ENCODE assay signal across 25 mouse cellular contexts in the genomic region with DNA sequence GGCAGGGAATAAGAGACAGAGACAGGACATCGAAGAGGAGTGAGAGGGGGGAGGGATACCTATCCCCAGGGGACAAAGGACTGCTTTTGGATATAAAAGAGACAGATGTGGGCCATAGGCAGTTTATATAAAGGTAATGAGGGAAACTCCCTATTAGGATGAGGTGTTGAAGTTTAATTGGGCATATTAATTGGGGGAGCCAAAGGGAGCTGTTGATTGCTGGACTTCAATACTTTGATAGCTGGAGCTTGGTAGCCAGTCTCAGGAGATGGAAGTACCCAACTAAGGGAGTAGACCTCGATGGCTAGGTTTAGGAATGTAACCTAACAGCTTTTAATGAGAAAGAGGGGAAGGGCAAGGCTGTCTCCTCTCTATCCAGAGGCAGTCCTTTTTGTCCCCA. TPM values are rescaled to one million over a fixed set of nuclear protein-coding genes. Genes with fewer than 3 reads are reported as not detected.
DNase-seq lines count a peak whose midpoint lies in the region; ATAC-seq and TF ChIP-seq lines count a peak whose summit lies in the region.
"Had no signal": no experiment of that assay in that cellular context is flagged by ENCODE, and none has a peak within 500 bp of the region (broad histone marks: within the 10 kb centered on the region; RNA-seq: fewer than 3 reads in every experiment).

No protein-coding gene starts in this region.

- no peaks in the 10 kb centered on the region for H3K27me3 ChIP-seq in forebrain, embryonic 10.5 days (ENCODE audit: poor library complexity, severe bottlenecking)
- H3K27me3 ChIP-seq in forebrain, postnatal 0 days (ENCODE audit: insufficient read depth, low read length): no peaks in the 10 kb centered on the region
- no peaks in the 10 kb centered on the region for H3K27me3 ChIP-seq in forebrain, embryonic 12.5 days
- H3K27me3 ChIP-seq in forebrain, embryonic 16.5 days (replicated peaks; ENCODE audit: control insufficient read depth, insufficient read depth, low read length): no peaks in the 10 kb centered on the region
- H3K27me3 ChIP-seq in forebrain, embryonic 14.5 days (replicated peaks; ENCODE audit: control insufficient read depth, insufficient read depth, low read length): no peaks in the 10 kb centered on the region
- H3K27me3 ChIP-seq: CH12.LX; embryonic facial prominence, embryonic 13.5 days; embryonic facial prominence, embryonic 15.5 days; Patski had no signal

- no peak for ATAC-seq in forebrain, postnatal 0 days
- peak; percentile 54; the same call in 1 of the 2 replicates for ATAC-seq in forebrain, embryonic 12.5 days (ENCODE audit: low FRiP score)
- ATAC-seq in forebrain, embryonic 16.5 days: no peak
- ATAC-seq in forebrain, embryonic 14.5 days: no peak
- ATAC-seq: activated CD4-positive, CD25-positive, alpha-beta regulatory T cell, adult 4 months; CD4-positive, CD25-positive, alpha-beta regulatory T cell, adult 4 months; Patski had no signal

- H3K4me1 ChIP-seq in forebrain, embryonic 10.5 days: peaks cover 50% of the 10 kb centered on the region
- no peaks in the 10 kb centered on the region for H3K4me1 ChIP-seq in forebrain, postnatal 0 days (ENCODE audit: insufficient read depth)
- peaks cover 22% of the 10 kb centered on the region for H3K4me1 ChIP-seq in forebrain, embryonic 12.5 days
- H3K4me1 ChIP-seq in forebrain, embryonic 16.5 days (replicated peaks; ENCODE audit: control insufficient read depth, insufficient read depth, low read length): peaks cover 12% of the 10 kb centered on the region
- 0 out of 2 replicates have a peak, but pooled peaks cover 13% of the 10 kb centered on the region for H3K4me1 ChIP-seq in forebrain, embryonic 14.5 days (ENCODE audit: control insufficient read depth, insufficient read depth, low read length)
- H3K4me1 ChIP-seq: embryonic facial prominence, embryonic 15.5 days had no signal

- H3K4me3 ChIP-seq in forebrain, embryonic 10.5 days: no peak overlapping the region
- no peak overlapping the region for H3K4me3 ChIP-seq in forebrain, postnatal 0 days (ENCODE audit: low read depth, low read length)
- H3K4me3 ChIP-seq in forebrain, embryonic 12.5 days (replicated peaks): no peak overlapping the region
- H3K4me3 ChIP-seq in forebrain, embryonic 16.5 days (replicated peaks; ENCODE audit: low read length): no peak overlapping the region
- H3K4me3 ChIP-seq in forebrain, embryonic 14.5 days (ENCODE audit: low read depth, low read length): no peak overlapping the region
- H3K4me3 ChIP-seq: embryonic facial prominence, embryonic 13.5 days; embryonic facial prominence, embryonic 15.5 days; erythroblast, embryonic 14.5 days had no signal

- DNase-seq in forebrain, embryonic 10.5 days (ENCODE audit: extremely low spot score, low spot score): no peak
- DNase-seq in forebrain, postnatal 0 days: no peak
- DNase-seq in forebrain, embryonic 14.5 days (ENCODE audit: low spot score): peak; percentile 27
- DNase-seq in right cerebral cortex, postnatal 4 days: no peak
- DNase-seq: adrenal gland, adult 8-10 months; adrenal gland, postnatal 14 days; adrenal gland, postnatal 36 days; B cell, adult 2 months; cerebellum, adult 11 months; cerebellum, adult 18-20 months; cerebellum, adult 8-10 months; cerebellum, adult 9-11 months; cerebellum, postnatal 14 days; cerebellum, postnatal 36 days; embryo, embryonic 11 days had no signal

- no peak overlapping the region for H3K4me2 ChIP-seq in forebrain, postnatal 0 days (ENCODE audit: low read depth)
- H3K4me2 ChIP-seq in forebrain, embryonic 12.5 days: no peak overlapping the region
- H3K4me2 ChIP-seq in forebrain, embryonic 16.5 days (ENCODE audit: low read length): no peak overlapping the region
- H3K4me2 ChIP-seq in forebrain, embryonic 14.5 days (ENCODE audit: low read length): no peak overlapping the region
- H3K4me2 ChIP-seq: embryonic facial prominence, embryonic 13.5 days; embryonic facial prominence, embryonic 15.5 days had no signal

- TF ChIP-seq CTCF in forebrain, postnatal 0 days (IDR thresholded peaks at IDR 0.05; ENCODE audit: low read depth): no peak

- no peaks in the 10 kb centered on the region for H3K9me3 ChIP-seq in forebrain, embryonic 10.5 days
- 0 out of 2 replicates have a peak, but pooled peaks cover 4% of the 10 kb centered on the region for H3K9me3 ChIP-seq in forebrain, postnatal 0 days (ENCODE audit: low read length)
- H3K9me3 ChIP-seq in forebrain, embryonic 12.5 days: no peaks in the 10 kb centered on the region
- no peaks in the 10 kb centered on the region for H3K9me3 ChIP-seq in forebrain, embryonic 16.5 days (ENCODE audit: control insufficient read depth, low read length)
- H3K9me3 ChIP-seq in forebrain, embryonic 14.5 days (replicated peaks; ENCODE audit: control insufficient read depth, low read length): no peaks in the 10 kb centered on the region

- peak overlapping the region; percentile 80; the same call in 1 of the 2 replicates for H3K27ac ChIP-seq in forebrain, embryonic 10.5 days
- no peak overlapping the region for H3K27ac ChIP-seq in forebrain, postnatal 0 days (ENCODE audit: low read depth, low read length)
- peak overlapping the region; percentile 56; the same call in 1 of the 2 replicates for H3K27ac ChIP-seq in forebrain, embryonic 12.5 days
- H3K27ac ChIP-seq in forebrain, embryonic 16.5 days (ENCODE audit: low read length): no peak overlapping the region
- H3K27ac ChIP-seq in forebrain, embryonic 14.5 days (ENCODE audit: low read depth, low read length): no peak overlapping the region
- H3K27ac ChIP-seq: embryonic facial prominence, embryonic 13.5 days; embryonic facial prominence, embryonic 15.5 days had no signal

- no peak overlapping the region for H3K9ac ChIP-seq in forebrain, postnatal 0 days
- H3K9ac ChIP-seq in forebrain, embryonic 12.5 days: no peak overlapping the region
- H3K9ac ChIP-seq in forebrain, embryonic 16.5 days (replicated peaks; ENCODE audit: low read depth, low read length): no peak overlapping the region
- no peak overlapping the region for H3K9ac ChIP-seq in forebrain, embryonic 14.5 days (ENCODE audit: low read length)
- H3K9ac ChIP-seq: embryonic facial prominence, embryonic 13.5 days; embryonic facial prominence, embryonic 15.5 days had no signal

- 76% methylated on average over 2 of the region's 2 CpGs for WGBS in forebrain, embryonic 10.5 days
- 48% methylated on average over 2 of the region's 2 CpGs for WGBS in forebrain, postnatal 0 days
- 45% methylated on average over 2 of the region's 2 CpGs for WGBS in forebrain, embryonic 12.5 days
- WGBS in forebrain, embryonic 16.5 days: 44% methylated on average over 2 of the region's 2 CpGs
- WGBS in forebrain, embryonic 14.5 days: 34% methylated on average over 2 of the region's 2 CpGs

- no peaks in the 10 kb centered on the region for H3K36me3 ChIP-seq in forebrain, embryonic 10.5 days (replicated peaks)
- H3K36me3 ChIP-seq in forebrain, postnatal 0 days (ENCODE audit: insufficient read depth): no peaks in the 10 kb centered on the region
- H3K36me3 ChIP-seq in forebrain, embryonic 12.5 days (replicated peaks): no peaks in the 10 kb centered on the region
- H3K36me3 ChIP-seq in forebrain, embryonic 16.5 days (ENCODE audit: control insufficient read depth, insufficient read depth): no peaks in the 10 kb centered on the region
- no peaks in the 10 kb centered on the region for H3K36me3 ChIP-seq in forebrain, embryonic 14.5 days (ENCODE audit: control insufficient read depth, insufficient read depth, low read length)
- H3K36me3 ChIP-seq: embryonic facial prominence, embryonic 13.5 days; embryonic facial prominence, embryonic 15.5 days; G1E had no signal

RNA-seq across cellular contexts. Expression of a gene that starts 17.6 kb away (rescaled TPM):
- polyA plus RNA-seq in forebrain, embryonic 10.5 days (2016; fragmentation: Nextera tagmentation; extraction: Ambion mirVana): 2.5 and 3.1 TPM in 2 replicates
- 8.7 TPM in 2 replicates for total RNA-seq in forebrain, postnatal 0 days (2014; rRNA removed)
- polyA plus RNA-seq in forebrain, postnatal 0 days (2015; fragmentation: Nextera tagmentation; extraction: Ambion mirVana): 5.9 and 6.2 TPM in 2 replicates
- 3.7 and 3.9 TPM in 2 replicates for polyA plus RNA-seq in forebrain, embryonic 12.5 days (2016; fragmentation: Nextera tagmentation; extraction: Ambion mirVana)
- 4.2 and 4.8 TPM in 2 replicates for polyA plus RNA-seq in forebrain, embryonic 16.5 days (2015; fragmentation: Nextera tagmentation; extraction: Ambion mirVana)
- polyA plus RNA-seq in forebrain, embryonic 14.5 days (2014; fragmentation: Nextera tagmentation; extraction: Ambion mirVana): 3.5 and 4.8 TPM in 2 replicates

RNA-seq across cellular contexts. Expression of a gene that starts 43.7 kb away (rescaled TPM):
- polyA plus RNA-seq in forebrain, embryonic 10.5 days (2016; fragmentation: Nextera tagmentation; extraction: Ambion mirVana): 17.9 and 19.0 TPM in 2 replicates
- 89.0 and 102 TPM in 2 replicates for total RNA-seq in forebrain, postnatal 0 days (2014; rRNA removed)
- 36.0 and 44.0 TPM in 2 replicates for polyA plus RNA-seq in forebrain, postnatal 0 days (2015; fragmentation: Nextera tagmentation; extraction: Ambion mirVana)
- polyA plus RNA-seq in forebrain, embryonic 12.5 days (2016; fragmentation: Nextera tagmentation; extraction: Ambion mirVana): 36.4 and 40.5 TPM in 2 replicates
- 39.4 and 50.8 TPM in 2 replicates for polyA plus RNA-seq in forebrain, embryonic 16.5 days (2015; fragmentation: Nextera tagmentation; extraction: Ambion mirVana)
- 58.8 and 63.3 TPM in 2 replicates for polyA plus RNA-seq in forebrain, embryonic 14.5 days (2014; fragmentation: Nextera tagmentation; extraction: Ambion mirVana)

RNA-seq across cellular contexts. Expression of a gene that starts 47.5 kb away (rescaled TPM):
- polyA plus RNA-seq in forebrain, embryonic 10.5 days (2016; fragmentation: Nextera tagmentation; extraction: Ambion mirVana): 115 and 116 TPM in 2 replicates
- total RNA-seq in forebrain, postnatal 0 days (2014; rRNA removed): 34.6 and 41.9 TPM in 2 replicates
- polyA plus RNA-seq in forebrain, postnatal 0 days (2015; fragmentation: Nextera tagmentation; extraction: Ambion mirVana): 51.0 and 60.0 TPM in 2 replicates
- 91.3 and 93.0 TPM in 2 replicates for polyA plus RNA-seq in forebrain, embryonic 12.5 days (2016; fragmentation: Nextera tagmentation; extraction: Ambion mirVana)
- polyA plus RNA-seq in forebrain, embryonic 16.5 days (2015; fragmentation: Nextera tagmentation; extraction: Ambion mirVana): 90.4 and 96.9 TPM in 2 replicates
- 79.8 and 87.1 TPM in 2 replicates for polyA plus RNA-seq in forebrain, embryonic 14.5 days (2014; fragmentation: Nextera tagmentation; extraction: Ambion mirVana)

Comparison
In these comparisons a context has a peak if more than half of its experiments do, and no peak if none do; other contexts are left out.
1. H3K27ac ChIP-seq: peak in forebrain, embryonic 10.5 days (single experiment) and forebrain, embryonic 12.5 days (single experiment); none in forebrain, postnatal 0 days (single experiment), forebrain, embryonic 16.5 days (single experiment) and forebrain, embryonic 14.5 days (single experiment).